Mouse (Mus musculus) right cerebral cortex, adult 2 months (tissue): ENCODE results near the gene Slco3a1.
A peak's percentile ranks its signal among the peaks of the same experiment; 100 is the strongest.

Experiments used
- DNase-seq, 2 experiments: peaks; one replicate each; pipeline ENCODE4 v3.0.0; 2021 to 2022; ENCODE audit warnings: low spot score in 2 of 2

Slco3a1 gene

GRCm38 (mm10) chr7:74487727-74488126 is 66.9 kb downstream of the Slco3a1 start:
- peak; percentile 25 to 31 for DNase-seq

GRCm38 (mm10) chr7:74486083-74486482 is 68.5 kb downstream of the Slco3a1 start:
- no peak for DNase-seq

- DNase-seq: no peak
These were observed 68.9 kb downstream of the Slco3a1 start for GRCm38 (mm10) chr7:74485669-74486068.

GRCm38 (mm10) chr7:74484024-74484385 is 70.6 kb downstream of the Slco3a1 start:
- no peak for DNase-seq

- DNase-seq: no peak
These were observed 71.1 kb downstream of the Slco3a1 start for GRCm38 (mm10) chr7:74483294-74484023.

- DNase-seq: no peak
These were observed 82.8 kb downstream of the Slco3a1 start for GRCm38 (mm10) chr7:74471740-74472139.

- DNase-seq: no peak
These were observed 87.7 kb downstream of the Slco3a1 start for GRCm38 (mm10) chr7:74466886-74467285.

- DNase-seq: no peak
These were observed 89.9 kb downstream of the Slco3a1 start for GRCm38 (mm10) chr7:74464638-74465037.

GRCm38 (mm10) chr7:74462451-74462850 is 92.1 kb downstream of the Slco3a1 start:
- no peak for DNase-seq

GRCm38 (mm10) chr7:74461736-74462135 is 92.8 kb downstream of the Slco3a1 start:
- no peak for DNase-seq

GRCm38 (mm10) chr7:74461146-74461545 is 93.4 kb downstream of the Slco3a1 start:
- DNase-seq: no peak

- DNase-seq: no peak
These were observed 94.8 kb downstream of the Slco3a1 start for GRCm38 (mm10) chr7:74459812-74460211.

- no peak for DNase-seq
These were observed 95.3 kb downstream of the Slco3a1 start for GRCm38 (mm10) chr7:74459277-74459676.

- DNase-seq: peak; percentile 13 to 23
These were observed 95.9 kb downstream of the Slco3a1 start for GRCm38 (mm10) chr7:74458475-74459221.

- DNase-seq: peak; percentile 67 to 70
These were observed 97.1 kb downstream of the Slco3a1 start for GRCm38 (mm10) chr7:74457347-74457975.

- no peak for DNase-seq
These were observed 97.8 kb downstream of the Slco3a1 start for GRCm38 (mm10) chr7:74456781-74457180.

- DNase-seq: no peak
These were observed 103.5 kb downstream of the Slco3a1 start for GRCm38 (mm10) chr7:74451047-74451446.

- no peak for DNase-seq
These were observed 104.8 kb downstream of the Slco3a1 start for GRCm38 (mm10) chr7:74449802-74450201.

GRCm38 (mm10) chr7:74447781-74448180 is 106.8 kb downstream of the Slco3a1 start:
- DNase-seq: no peak

- DNase-seq: no peak
These were observed 109.4 kb downstream of the Slco3a1 start for GRCm38 (mm10) chr7:74445148-74445547.

- no peak for DNase-seq
These were observed 112.2 kb downstream of the Slco3a1 start for GRCm38 (mm10) chr7:74442380-74442779.

GRCm38 (mm10) chr7:74437534-74437933 is 117.0 kb downstream of the Slco3a1 start:
- no peak for DNase-seq

GRCm38 (mm10) chr7:74436642-74437041 is 117.9 kb downstream of the Slco3a1 start:
- no peak for DNase-seq
